Mouse (Mus musculus): ENCODE results near the gene Csf2rb.

DNA sequence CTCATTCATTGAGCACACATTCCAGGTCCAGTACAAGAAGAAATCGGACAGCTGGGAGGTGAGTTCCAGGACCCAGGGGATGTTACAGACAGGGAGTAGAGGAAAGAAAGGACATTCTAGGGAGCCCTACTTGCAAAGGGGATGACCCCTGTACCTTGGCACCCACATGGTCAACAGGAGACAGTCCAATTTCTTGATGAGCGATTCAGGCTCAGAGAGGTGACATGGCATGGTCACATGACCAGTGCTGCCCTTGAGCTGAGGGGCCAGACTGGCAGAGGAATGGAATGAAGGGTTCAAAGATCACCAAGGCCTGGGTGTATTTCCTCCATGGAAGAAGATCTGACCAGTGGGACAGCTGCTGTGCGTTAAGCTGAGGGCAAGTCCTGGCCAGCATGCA lies 19.0 kb downstream of the Csf2rb start:
- TF ChIP-seq CTCF (IDR thresholded peaks at IDR 0.05; ENCODE audit: insufficient read depth, low read depth, low read length) (no peak), POLR2A (IDR thresholded peaks at IDR 0.05; ENCODE audit: insufficient read depth, low read depth, low read length) (no peak)
